Mouse (Mus musculus) stomach, postnatal 0 days (tissue): Measurements from ENCODE around the gene Hist1h3f. TPM values are rescaled to one million over a fixed set of nuclear protein-coding genes. Genes with fewer than 3 reads are reported as not detected.
A peak's percentile ranks its signal among the peaks of the same experiment; 100 is the strongest.

Experiments used
- ATAC-seq: fragments of 200-750 bp; cut with Nextera tagmentation; 2 replicates; pipeline ENCODE4 v1.8.0; 2017; ENCODE audit not compliant: low FRiP score, low TSS enrichment
- DNase-seq: peaks from one replicate; pipeline ENCODE4 v3.0.0-alpha.2; 2016; ENCODE audit warnings: low spot score
- H3K27ac ChIP-seq: fragments of 300-500 bp; sonication (generic); replicated peaks from 2 replicates; pipeline ENCODE4 v1.5.1; 2014; ENCODE audit warnings: mild to moderate bottlenecking, control low read depth
- H3K27me3 ChIP-seq: fragments of 300-500 bp; sonication (generic); 2 replicates; pipeline ENCODE4 v1.6.1; 2014; ENCODE audit warnings: low read length; ENCODE audit not compliant: control insufficient read depth, insufficient read depth
- H3K36me3 ChIP-seq: fragments of 300-500 bp; sonication (generic); 2 replicates; pipeline ENCODE4 v1.6.1; 2014; ENCODE audit warnings: low read length, mixed read lengths; ENCODE audit not compliant: control insufficient read depth, insufficient read depth
- H3K4me1 ChIP-seq: fragments of 300-500 bp; sonication (generic); replicated peaks from 2 replicates; pipeline ENCODE4 v1.6.1; 2014; ENCODE audit warnings: antibody characterized with exemption; ENCODE audit not compliant: control insufficient read depth, insufficient read depth
- H3K4me2 ChIP-seq: fragments of 300-500 bp; sonication (generic); replicated peaks from 2 replicates; pipeline ENCODE4 v1.6.1; 2014; ENCODE audit warnings: low read depth, mild to moderate bottlenecking, control low read depth, moderate library complexity
- H3K4me3 ChIP-seq: fragments of 300-500 bp; sonication (generic); 2 replicates; pipeline ENCODE4 v1.5.1; 2014; ENCODE audit warnings: low read depth, low read length, control low read depth
- H3K9ac ChIP-seq: fragments of 300-500 bp; sonication (generic); 2 replicates; pipeline ENCODE4 v1.6.1; 2014; ENCODE audit warnings: mild to moderate bottlenecking, low read length, control low read depth, mixed read lengths
- H3K9me3 ChIP-seq: fragments of 300-500 bp; sonication (generic); 2 replicates; pipeline ENCODE4 v1.6.1; 2016; ENCODE audit warnings: low read length; ENCODE audit not compliant: control insufficient read depth
- CTCF ChIP-seq: IDR thresholded peaks from 2 replicates; pipeline ENCODE4 v1.5.1; 2016; ENCODE audit warnings: antibody characterized with exemption, low read depth, mild to moderate bottlenecking, moderate library complexity
- EP300 ChIP-seq: optimal IDR thresholded peaks from 2 replicates; pipeline ENCODE3; 2016; ENCODE audit warnings: antibody characterized with exemption
- WGBS: fragments of 180-500 bp; shearing (Covaris S2); extraction: QIAGEN DNeasy Blood & Tissue Kit; methylation state at CpG from one replicate; pipeline ENCODE4 v1.1.7; 2014; 5-methylcytosine and 5-hydroxymethylcytosine counted together
- polyA plus RNA-seq: library from polyadenylated mRNA; unstranded; fragments of >200 nt; fragmentation: Nextera tagmentation; extraction: Ambion mirVana; gene quantifications from 2 replicates; pipeline ENCODE4 v1.2.1, GENCODE M21; 2015

Gene Hist1h3f
- polyA plus RNA-seq, 1 experiment from 2014 or later: 0.78 TPM

- no peaks in the 10 kb centered on the region for H3K36me3 ChIP-seq
- no peak for DNase-seq
- no peak overlapping the region for H3K9ac ChIP-seq
- 51% methylated on average over 15 of the region's 15 CpGs for WGBS
- no peak for ATAC-seq
- no peak overlapping the region for H3K27ac ChIP-seq
- no peaks in the 10 kb centered on the region for H3K9me3 ChIP-seq
- TF ChIP-seq EP300: no peak
- TF ChIP-seq CTCF: no peak
- peak overlapping the region; percentile 31; the same call in 1 of the 2 replicates for H3K4me2 ChIP-seq
- no peaks in the 10 kb centered on the region for H3K4me1 ChIP-seq
- no peaks in the 10 kb centered on the region for H3K27me3 ChIP-seq
- H3K4me3 ChIP-seq: no peak overlapping the region
These were observed 27.8 kb upstream of the Hist1h3f start for GRCm38 (mm10) chr13:23515826-23516620.

GRCm38 (mm10) chr13:23516822-23517602 lies 26.8 kb upstream of the Hist1h3f start:
- Histone ChIP-seq H3K4me2 (peak overlapping the region; percentile 69), H3K9ac (0 out of 2 replicates have a peak overlapping the region, but pooled peaks have one; percentile 27), H3K4me3 (peak overlapping the region; percentile 54), H3K9me3 (no peaks in the 10 kb centered on the region), H3K36me3 (no peaks in the 10 kb centered on the region), H3K27me3 (no peaks in the 10 kb centered on the region), H3K27ac (peak overlapping the region; percentile 49), H3K4me1 (no peaks in the 10 kb centered on the region)
- TF ChIP-seq CTCF: no peak
- no peak for TF ChIP-seq EP300
- DNase-seq: peak; percentile 74
- peak; percentile 70; the same call in 1 of the 2 replicates for ATAC-seq
- WGBS: under 1% methylated on average over 19 of the region's 19 CpGs

DNA sequence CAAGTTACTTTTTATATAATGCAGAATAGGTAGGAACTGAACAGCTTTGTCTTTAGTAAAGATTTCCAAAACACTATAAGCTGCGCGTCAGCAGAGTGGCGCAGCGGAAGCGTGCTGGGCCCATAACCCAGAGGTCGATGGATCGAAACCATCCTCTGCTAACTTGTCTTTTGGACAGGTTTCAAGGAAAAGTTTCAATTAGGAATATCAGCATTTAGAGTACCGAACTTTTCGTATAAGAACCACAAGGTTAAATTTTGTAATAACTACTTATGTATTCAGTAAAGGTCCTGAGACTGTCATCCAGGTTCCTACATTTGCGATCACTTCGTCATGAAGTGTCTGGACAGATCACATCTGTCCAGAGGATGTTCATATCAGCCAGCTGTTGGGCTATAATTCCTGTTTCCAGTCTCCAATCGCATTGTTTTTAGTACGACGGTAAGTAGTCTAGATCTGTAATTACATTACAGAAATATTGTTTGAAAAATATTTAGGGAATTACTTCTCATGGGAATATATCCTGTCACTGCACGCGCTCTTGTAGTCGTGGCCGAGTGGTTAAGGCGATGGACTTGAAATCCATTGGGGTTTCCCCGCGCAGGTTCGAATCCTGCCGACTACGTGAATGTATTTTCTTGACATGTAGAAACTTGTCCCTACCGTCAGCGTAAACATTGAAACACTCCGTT lies 26.1 kb upstream of the Hist1h3f start:
- no peak for TF ChIP-seq EP300
- no peak for TF ChIP-seq CTCF
- Histone ChIP-seq H3K36me3 (no peaks in the 10 kb centered on the region), H3K27me3 (no peaks in the 10 kb centered on the region), H3K9me3 (no peaks in the 10 kb centered on the region), H3K9ac (0 out of 2 replicates have a peak overlapping the region, but pooled peaks have one; percentile 27), H3K4me1 (no peaks in the 10 kb centered on the region), H3K27ac (peak overlapping the region; percentile 49), H3K4me3 (peak overlapping the region; percentile 54), H3K4me2 (peak overlapping the region; percentile 69)
- ATAC-seq (peak; percentile 90), DNase-seq (peak; percentile 86)
- WGBS: under 1% methylated on average over 27 of the region's 27 CpGs

DNA sequence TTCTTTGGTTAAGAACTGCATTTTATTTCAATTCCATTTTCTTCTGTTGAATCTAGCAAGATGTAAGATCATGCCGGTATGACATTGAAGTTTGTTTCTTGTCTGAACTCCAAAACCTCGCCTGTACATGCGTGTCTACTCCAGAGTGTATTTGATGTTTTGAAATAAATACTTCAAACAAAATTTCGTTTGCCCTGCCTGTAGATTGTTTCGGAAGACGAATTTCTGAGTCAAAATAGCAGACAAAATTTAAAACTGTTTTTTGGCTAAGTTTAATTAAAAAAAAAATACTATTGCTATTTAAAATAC lies 25.6 kb upstream of the Hist1h3f start:
- H3K4me3 ChIP-seq: peak overlapping the region; percentile 54
- under 1% methylated on average over 6 of the region's 6 CpGs for WGBS
- no peaks in the 10 kb centered on the region for H3K27me3 ChIP-seq
- H3K4me1 ChIP-seq: no peaks in the 10 kb centered on the region
- peak overlapping the region; percentile 69 for H3K4me2 ChIP-seq
- no peaks in the 10 kb centered on the region for H3K36me3 ChIP-seq
- TF ChIP-seq CTCF (no peak), EP300 (no peak)
- H3K9ac ChIP-seq: no peak overlapping the region
- H3K27ac ChIP-seq: no peak overlapping the region
- no peaks in the 10 kb centered on the region for H3K9me3 ChIP-seq
- no peak for DNase-seq
- ATAC-seq: no peak

DNA sequence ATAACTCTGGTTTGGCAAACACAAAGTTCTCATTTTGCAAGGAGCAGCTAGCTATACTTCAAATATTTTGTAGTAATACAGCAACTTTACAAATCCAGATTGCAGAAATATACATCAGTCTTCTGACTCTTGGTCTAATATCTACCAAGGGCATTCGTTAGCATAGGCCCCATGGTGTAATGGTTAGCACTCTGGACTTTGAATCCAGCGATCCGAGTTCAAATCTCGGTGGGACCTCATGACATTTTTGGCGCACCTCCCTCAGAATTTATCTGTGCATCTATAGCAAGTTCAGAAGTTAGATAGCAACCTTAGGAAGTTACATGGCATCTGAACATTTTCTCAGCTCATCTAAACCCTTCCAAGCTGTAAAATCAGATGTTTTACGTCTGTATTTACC lies 25.0 kb upstream of the Hist1h3f start:
- H3K9ac ChIP-seq: no peak overlapping the region
- peak; percentile 51 for ATAC-seq
- peak overlapping the region; percentile 15 for H3K27ac ChIP-seq

More for the DNA sequence above, 25.0 kb upstream of the Hist1h3f start:
- Histone ChIP-seq H3K4me1 (no peaks in the 10 kb centered on the region), H3K9me3 (no peaks in the 10 kb centered on the region), H3K36me3 (no peaks in the 10 kb centered on the region), H3K27me3 (no peaks in the 10 kb centered on the region), H3K4me3 (peak overlapping the region; percentile 54), H3K4me2 (peak overlapping the region; percentile 69)
- peak; percentile 74 for DNase-seq
- TF ChIP-seq EP300 (no peak), CTCF (no peak)
- 0% methylated on average over 6 of the region's 6 CpGs for whole genome bisulfite sequencing
